Mouse (Mus musculus) intestine, postnatal 0 days (tissue): ENCODE data around the gene Wee2. TPM values are rescaled to one million over a fixed set of nuclear protein-coding genes. Genes with fewer than 3 reads are reported as not detected.
A peak's percentile ranks its signal among the peaks of the same experiment; 100 is the strongest.

ENCODE experiments used
- ATAC-seq: fragments of 200-750 bp; cut with Nextera tagmentation; 2 replicates; pipeline ENCODE4 v1.8.0; 2017; ENCODE audit warnings: mild to moderate bottlenecking, moderate TSS enrichment, moderate library complexity
- H3K27ac ChIP-seq: fragments of 300-500 bp; sonication (generic); 2 replicates; pipeline ENCODE4 v1.5.1; 2014; ENCODE audit warnings: mild to moderate bottlenecking, low read depth, low read length, moderate library complexity
- H3K27me3 ChIP-seq: fragments of 300-500 bp; sonication (generic); replicated peaks from 2 replicates; pipeline ENCODE4 v1.6.1; 2014; ENCODE audit warnings: low read length, mixed read lengths; ENCODE audit not compliant: control insufficient read depth, insufficient read depth
- H3K36me3 ChIP-seq: fragments of 300-500 bp; sonication (generic); 2 replicates; pipeline ENCODE4 v1.6.1; 2014; ENCODE audit warnings: mild to moderate bottlenecking, moderate library complexity; ENCODE audit not compliant: control insufficient read depth, insufficient read depth
- H3K4me1 ChIP-seq: fragments of 300-500 bp; sonication (generic); replicated peaks from 2 replicates; pipeline ENCODE4 v1.6.1; 2014; ENCODE audit warnings: antibody characterized with exemption, low read length, mixed read lengths; ENCODE audit not compliant: control insufficient read depth, insufficient read depth
- H3K4me2 ChIP-seq: fragments of 300-500 bp; sonication (generic); replicated peaks from 2 replicates; pipeline ENCODE4 v1.6.1; 2014; ENCODE audit warnings: low read depth, mild to moderate bottlenecking, moderate library complexity
- H3K4me3 ChIP-seq: fragments of 300-500 bp; sonication (generic); 2 replicates; pipeline ENCODE4 v1.5.1; 2014; ENCODE audit warnings: low read depth, low read length
- H3K9ac ChIP-seq: fragments of 300-500 bp; sonication (generic); 2 replicates; pipeline ENCODE4 v1.6.1; 2014; ENCODE audit warnings: mild to moderate bottlenecking, low read depth, low read length
- H3K9me3 ChIP-seq: fragments of 300-500 bp; sonication (generic); 2 replicates; pipeline ENCODE4 v1.6.1; 2016; ENCODE audit warnings: mixed run types; ENCODE audit not compliant: control insufficient read depth
- CTCF ChIP-seq: sonication (generic); IDR thresholded peaks from 2 replicates; pipeline ENCODE4 v1.5.1; 2016; ENCODE audit warnings: low read depth, mild to moderate bottlenecking, control low read depth, antibody characterized with exemption, moderate library complexity
- WGBS: fragments of 180-500 bp; shearing (Covaris S2); extraction: QIAGEN DNeasy Blood & Tissue Kit; methylation state at CpG from one replicate; pipeline ENCODE4 v1.1.7; 2014; 5-methylcytosine and 5-hydroxymethylcytosine counted together
- polyA plus RNA-seq: library from polyadenylated mRNA; unstranded; fragments of >200 nt; fragmentation: Nextera tagmentation; extraction: Ambion mirVana; gene quantifications from 2 replicates; pipeline ENCODE4 v1.2.1, GENCODE M21; 2015

Gene Wee2
- polyA plus RNA-seq, 1 experiment from 2014 or later = not detected

- TF ChIP-seq CTCF = peak; percentile 49
- Histone ChIP-seq H3K36me3 (peaks cover 27% of the 10 kb centered on the region), H3K4me1 (no peaks in the 10 kb centered on the region; the same call in 1 of the 2 replicates), H3K4me3 (peak within 1 kb of the TSS; percentile 74), H3K27ac (peak within 1 kb of the TSS; percentile 90), H3K4me2 (peak within 1 kb of the TSS; percentile 77), H3K9ac (peak within 1 kb of the TSS; percentile 81), H3K27me3 (no peaks in the 10 kb centered on the region), H3K9me3 (no peaks in the 10 kb centered on the region)
- under 1% methylated on average over 54 of the region's 54 CpGs for WGBS
- peak; percentile 97 for ATAC-seq
These were observed 32.2 kb downstream of the Wee2 start, which contains the start of gene Ssbp1 for GRCm38 (mm10) chr6:40470916-40471719. TSS of gene Ssbp1 (plus strand) at chr6:40471352.

GRCm38 (mm10) chr6:40471720-40472010, 32.8 kb downstream of the Wee2 start:
- Histone ChIP-seq H3K4me2 (peak overlapping the region; percentile 77), H3K36me3 (peaks cover 31% of the 10 kb centered on the region), H3K27me3 (no peaks in the 10 kb centered on the region), H3K4me3 (peak overlapping the region; percentile 74), H3K27ac (peak overlapping the region; percentile 90), H3K9me3 (no peaks in the 10 kb centered on the region), H3K4me1 (no peaks in the 10 kb centered on the region; the same call in 1 of the 2 replicates), H3K9ac (peak overlapping the region; percentile 81)
- no peak for ATAC-seq
- WGBS = under 1% methylated on average over 7 of the region's 7 CpGs
- TF ChIP-seq CTCF = no peak

GRCm38 (mm10) chr6:40476132-40476531, 37.2 kb downstream of the Wee2 start:
- H3K9me3 ChIP-seq = no peaks in the 10 kb centered on the region
- H3K4me3 ChIP-seq = no peak overlapping the region
- no peak for TF ChIP-seq CTCF
- 86% methylated on average over 4 of the region's 4 CpGs for WGBS
- H3K4me2 ChIP-seq = no peak overlapping the region
- H3K27me3 ChIP-seq = no peaks in the 10 kb centered on the region
- no peaks in the 10 kb centered on the region; the same call in 1 of the 2 replicates for H3K4me1 ChIP-seq
- no peak overlapping the region for H3K9ac ChIP-seq
- no peak for ATAC-seq
- H3K36me3 ChIP-seq = peaks cover 54% of the 10 kb centered on the region
- no peak overlapping the region for H3K27ac ChIP-seq

GRCm38 (mm10) chr6:40479705-40480104, 40.8 kb downstream of the Wee2 start:
- H3K4me1 ChIP-seq = no peaks in the 10 kb centered on the region
- no peak overlapping the region for H3K27ac ChIP-seq
- H3K4me2 ChIP-seq = no peak overlapping the region
- H3K9me3 ChIP-seq = no peaks in the 10 kb centered on the region
- peaks cover 70% of the 10 kb centered on the region for H3K36me3 ChIP-seq
- ATAC-seq = no peak
- peak; percentile 56 for TF ChIP-seq CTCF
- no peaks in the 10 kb centered on the region for H3K27me3 ChIP-seq
- 38% methylated on average over 1 of the region's 1 CpGs for WGBS
- H3K9ac ChIP-seq = no peak overlapping the region
- H3K4me3 ChIP-seq = no peak overlapping the region

GRCm38 (mm10) chr6:40482318-40482717, 43.4 kb downstream of the Wee2 start:
- Histone ChIP-seq H3K9ac (no peak overlapping the region), H3K27ac (no peak overlapping the region), H3K4me1 (no peaks in the 10 kb centered on the region), H3K4me2 (no peak overlapping the region), H3K9me3 (no peaks in the 10 kb centered on the region), H3K4me3 (no peak overlapping the region), H3K36me3 (peaks cover 49% of the 10 kb centered on the region), H3K27me3 (no peaks in the 10 kb centered on the region)
- no peak for TF ChIP-seq CTCF
- no peak for ATAC-seq
- 93% methylated on average over 5 of the region's 5 CpGs for WGBS

GRCm38 (mm10) chr6:40490933-40491332, 52.0 kb downstream of the Wee2 start, which contains the start of gene Tas2r137:
TSS of gene Tas2r137 (plus strand) at chr6:40491233.
- TF ChIP-seq CTCF = no peak
- no peak for ATAC-seq

More at GRCm38 (mm10) chr6:40490933-40491332, 52.0 kb downstream of the Wee2 start, which contains the start of gene Tas2r137:
- H3K4me1 ChIP-seq = no peaks in the 10 kb centered on the region
- no peaks in the 10 kb centered on the region for H3K27me3 ChIP-seq
- no peak within 1 kb of the TSS for H3K27ac ChIP-seq
- no peak within 1 kb of the TSS for H3K9ac ChIP-seq
- no peaks in the 10 kb centered on the region for H3K36me3 ChIP-seq
- H3K9me3 ChIP-seq = no peaks in the 10 kb centered on the region
- no peak within 1 kb of the TSS for H3K4me2 ChIP-seq
- no peak within 1 kb of the TSS for H3K4me3 ChIP-seq
